Mouse (Mus musculus): ENCODE results near the gene Ggnbp2. TPM values are rescaled to one million over a fixed set of nuclear protein-coding genes. Genes with fewer than 3 reads are reported as not detected.
"Not testable (repeated sequence)": the region's sequence is repeated elsewhere in the genome, so short reads cannot be mapped to it uniquely, and the experiment has no call there.

Ggnbp2 gene
- polyA plus RNA-seq, 1 experiment from 2014 or later = 68.4 TPM

GRCm38 (mm10) chr11:84885238-84885637 is 14.6 kb upstream of the Ggnbp2 start:
- 90% methylated on average over 4 of the region's 4 CpGs for WGBS
- no peak overlapping the region for H3K4me3 ChIP-seq (ENCODE audit: low read depth, low read length)
- no peak overlapping the region for H3K4me2 ChIP-seq (ENCODE audit: low read length)
- H3K27ac ChIP-seq (ENCODE audit: low read length) = no peak overlapping the region
- H3K9ac ChIP-seq (ENCODE audit: low read depth, low read length) = no peak overlapping the region
- peaks cover 14% of the 10 kb centered on the region for H3K36me3 ChIP-seq (ENCODE audit: control insufficient read depth, insufficient read depth, low read length)
- no peak for ATAC-seq
- H3K4me1 ChIP-seq (ENCODE audit: control insufficient read depth, insufficient read depth, low read length) = peaks cover 9% of the 10 kb centered on the region; the same call in 1 of the 2 replicates
- H3K27me3 ChIP-seq (ENCODE audit: control insufficient read depth, insufficient read depth, low read depth, low read length) = no peaks in the 10 kb centered on the region
- H3K9me3 ChIP-seq (replicated peaks; ENCODE audit: control insufficient read depth, low read length, poor library complexity, severe bottlenecking) = no peaks in the 10 kb centered on the region

- 0 out of 2 replicates have a peak, but pooled peaks cover 3% of the 10 kb centered on the region for H3K36me3 ChIP-seq (ENCODE audit: control insufficient read depth, insufficient read depth, low read length)
- 96% methylated on average over 7 of the region's 7 CpGs for WGBS
- no peak overlapping the region for H3K4me3 ChIP-seq (ENCODE audit: low read depth, low read length)
- H3K27me3 ChIP-seq (ENCODE audit: control insufficient read depth, insufficient read depth, low read depth, low read length) = no peaks in the 10 kb centered on the region
- H3K9ac ChIP-seq (ENCODE audit: low read depth, low read length) = no peak overlapping the region
- ATAC-seq = no peak
- peaks cover 15% of the 10 kb centered on the region for H3K4me1 ChIP-seq (ENCODE audit: control insufficient read depth, insufficient read depth, low read length)
- H3K4me2 ChIP-seq (ENCODE audit: low read length) = no peak overlapping the region
- no peaks in the 10 kb centered on the region for H3K9me3 ChIP-seq (replicated peaks; ENCODE audit: control insufficient read depth, low read length, poor library complexity, severe bottlenecking)
- H3K27ac ChIP-seq (ENCODE audit: low read length) = no peak overlapping the region
Measured at GRCm38 (mm10) chr11:84882346-84882745, 11.7 kb upstream of the Ggnbp2 start.

GRCm38 (mm10) chr11:84880971-84881370 is 10.4 kb upstream of the Ggnbp2 start:
- 64% methylated on average over 9 of the region's 9 CpGs for WGBS
- no peak for ATAC-seq
- H3K27me3 ChIP-seq (ENCODE audit: control insufficient read depth, insufficient read depth, low read depth, low read length) = no peaks in the 10 kb centered on the region

GRCm38 (mm10) chr11:84880465-84880961 is 9.9 kb upstream of the Ggnbp2 start:
- H3K27me3 ChIP-seq (ENCODE audit: control insufficient read depth, insufficient read depth, low read depth, low read length) = no peaks in the 10 kb centered on the region
- H3K9me3 ChIP-seq (replicated peaks; ENCODE audit: control insufficient read depth, low read length, poor library complexity, severe bottlenecking) = no peaks in the 10 kb centered on the region
- 0 out of 2 replicates have a peak, but pooled peaks cover 3% of the 10 kb centered on the region for H3K36me3 ChIP-seq (ENCODE audit: control insufficient read depth, insufficient read depth, low read length)
- ATAC-seq = peak; percentile 51
- H3K27ac ChIP-seq (ENCODE audit: low read length) = peak overlapping the region; percentile 87
- H3K4me1 ChIP-seq (ENCODE audit: control insufficient read depth, insufficient read depth, low read length) = peaks cover 15% of the 10 kb centered on the region
- WGBS = 0% methylated on average over 24 of the region's 24 CpGs
- H3K4me2 ChIP-seq (ENCODE audit: low read length) = peak overlapping the region; percentile 86
- H3K4me3 ChIP-seq (ENCODE audit: low read depth, low read length) = peak overlapping the region; percentile 84
- peak overlapping the region; percentile 85 for H3K9ac ChIP-seq (ENCODE audit: low read depth, low read length)

More at GRCm38 (mm10) chr11:84880971-84881370, 10.4 kb upstream of the Ggnbp2 start:
- Histone ChIP-seq H3K9ac (ENCODE audit: low read depth, low read length) (peak overlapping the region; percentile 85), H3K27ac (ENCODE audit: low read length) (peak overlapping the region; percentile 87), H3K4me2 (ENCODE audit: low read length) (peak overlapping the region; percentile 86), H3K4me3 (ENCODE audit: low read depth, low read length) (peak overlapping the region; percentile 84), H3K36me3 (ENCODE audit: control insufficient read depth, insufficient read depth, low read length) (0 out of 2 replicates have a peak, but pooled peaks cover 3% of the 10 kb centered on the region), H3K4me1 (ENCODE audit: control insufficient read depth, insufficient read depth, low read length) (peaks cover 15% of the 10 kb centered on the region), H3K9me3 (replicated peaks; ENCODE audit: control insufficient read depth, low read length, poor library complexity, severe bottlenecking) (no peaks in the 10 kb centered on the region)

- H3K27me3 ChIP-seq (ENCODE audit: control insufficient read depth, insufficient read depth, low read depth, low read length) = no peaks in the 10 kb centered on the region
- peaks cover 15% of the 10 kb centered on the region for H3K4me1 ChIP-seq (ENCODE audit: control insufficient read depth, insufficient read depth, low read length)
- WGBS = under 1% methylated on average over 76 of the region's 81 CpGs
- no peaks in the 10 kb centered on the region for H3K9me3 ChIP-seq (replicated peaks; ENCODE audit: control insufficient read depth, low read length, poor library complexity, severe bottlenecking)
- H3K9ac ChIP-seq (ENCODE audit: low read depth, low read length) = peak within 1 kb of the TSS; percentile 85
- peak within 1 kb of the TSS; percentile 84 for H3K4me3 ChIP-seq (ENCODE audit: low read depth, low read length)
- H3K36me3 ChIP-seq (ENCODE audit: control insufficient read depth, insufficient read depth, low read length) = no peaks in the 10 kb centered on the region
- H3K27ac ChIP-seq (ENCODE audit: low read length) = peak within 1 kb of the TSS; percentile 87
- ATAC-seq = peak; percentile 95
- H3K4me2 ChIP-seq (ENCODE audit: low read length) = peak within 1 kb of the TSS; percentile 86
Measured at GRCm38 (mm10) chr11:84879772-84880464, 9.3 kb upstream of the Ggnbp2 start, which contains the start of the genes Myo19 and Pigw. Gene Myo19, plus strand, starts transcription at chr11:84880148. Gene Pigw, minus strand, starts transcription at chr11:84880285.

GRCm38 (mm10) chr11:84879007-84879771 is 8.6 kb upstream of the Ggnbp2 start:
- Histone ChIP-seq H3K4me3 (ENCODE audit: low read depth, low read length) (peak overlapping the region; percentile 84), H3K36me3 (ENCODE audit: control insufficient read depth, insufficient read depth, low read length) (no peaks in the 10 kb centered on the region), H3K4me2 (ENCODE audit: low read length) (peak overlapping the region; percentile 86), H3K27me3 (ENCODE audit: control insufficient read depth, insufficient read depth, low read depth, low read length) (no peaks in the 10 kb centered on the region), H3K9ac (ENCODE audit: low read depth, low read length) (peak overlapping the region; percentile 85), H3K9me3 (replicated peaks; ENCODE audit: control insufficient read depth, low read length, poor library complexity, severe bottlenecking) (no peaks in the 10 kb centered on the region), H3K4me1 (ENCODE audit: control insufficient read depth, insufficient read depth, low read length) (peaks cover 15% of the 10 kb centered on the region), H3K27ac (ENCODE audit: low read length) (peak overlapping the region; percentile 87)
- ATAC-seq = no peak; the same call in 1 of the 2 replicates
- WGBS = 19% methylated on average over 7 of the region's 7 CpGs

GRCm38 (mm10) chr11:84876020-84876419 is 5.4 kb upstream of the Ggnbp2 start:
- not testable (repeated sequence) for H3K4me3 ChIP-seq (ENCODE audit: low read depth, low read length); H3K27ac ChIP-seq (ENCODE audit: low read length); ATAC-seq; H3K27me3 ChIP-seq (ENCODE audit: control insufficient read depth, insufficient read depth, low read depth, low read length); H3K9ac ChIP-seq (ENCODE audit: low read depth, low read length); H3K36me3 ChIP-seq (ENCODE audit: control insufficient read depth, insufficient read depth, low read length); H3K9me3 ChIP-seq (replicated peaks; ENCODE audit: control insufficient read depth, low read length, poor library complexity, severe bottlenecking); H3K4me2 ChIP-seq (ENCODE audit: low read length)
- no CpG with 5 or more reads among the region's 1 CpGs for WGBS
- H3K4me1 ChIP-seq (ENCODE audit: control insufficient read depth, insufficient read depth, low read length) = peaks cover 13% of the 10 kb centered on the region

GRCm38 (mm10) chr11:84873042-84873833 is 2.6 kb upstream of the Ggnbp2 start:
- Histone ChIP-seq H3K9ac (ENCODE audit: low read depth, low read length) (no peak overlapping the region), H3K4me1 (ENCODE audit: control insufficient read depth, insufficient read depth, low read length) (peaks cover 11% of the 10 kb centered on the region), H3K4me2 (ENCODE audit: low read length) (no peak overlapping the region), H3K27me3 (ENCODE audit: control insufficient read depth, insufficient read depth, low read depth, low read length) (no peaks in the 10 kb centered on the region), H3K36me3 (ENCODE audit: control insufficient read depth, insufficient read depth, low read length) (no peaks in the 10 kb centered on the region), H3K9me3 (replicated peaks; ENCODE audit: control insufficient read depth, low read length, poor library complexity, severe bottlenecking) (no peaks in the 10 kb centered on the region), H3K4me3 (ENCODE audit: low read depth, low read length) (no peak overlapping the region), H3K27ac (ENCODE audit: low read length) (no peak overlapping the region)
- WGBS = 61% methylated on average over 1 of the region's 1 CpGs
- ATAC-seq = no peak

Data from midbrain, embryonic 16.5 days (tissue).